Mouse (Mus musculus): ENCODE measurements around the gene Ninj1. TPM values are rescaled to one million over a fixed set of nuclear protein-coding genes. Genes with fewer than 3 reads are reported as not detected.

Gene Ninj1
- polyA plus RNA-seq, 1 experiment from 2014 or later = 17.5 TPM

DNA sequence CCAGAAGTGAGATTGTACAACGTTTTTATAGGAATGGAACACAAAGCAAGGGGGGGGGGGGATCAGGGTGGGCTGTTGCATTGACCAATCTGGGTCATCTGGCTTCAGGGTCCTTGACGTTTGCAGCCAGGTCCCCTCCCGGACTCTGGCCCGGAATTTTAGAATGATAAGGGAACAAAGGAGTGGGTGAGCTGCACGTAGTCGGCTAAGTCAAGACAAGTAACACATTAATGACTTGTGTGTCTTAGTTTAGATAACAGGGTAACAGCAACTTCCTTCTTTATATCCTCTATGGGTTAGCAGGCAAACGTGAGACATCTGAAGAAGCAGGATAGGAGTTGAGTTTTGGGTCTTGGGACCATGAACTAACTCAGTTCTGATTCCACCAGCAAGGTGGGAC lies 23.6 kb upstream of the Ninj1 start:
- H3K9me3 ChIP-seq (ENCODE audit: control insufficient read depth, low read length) = no peaks in the 10 kb centered on the region
- H3K4me1 ChIP-seq (ENCODE audit: control insufficient read depth, insufficient read depth, low read length) = no peaks in the 10 kb centered on the region
- ATAC-seq (ENCODE audit: low FRiP score) (no peak), DNase-seq (ENCODE audit: low spot score, missing footprints) (no peak)
- H3K9ac ChIP-seq (ENCODE audit: low read length) = no peak overlapping the region
- H3K4me2 ChIP-seq = no peak overlapping the region
- H3K27ac ChIP-seq (ENCODE audit: low read depth, low read length) = no peak overlapping the region
- H3K27me3 ChIP-seq (ENCODE audit: control insufficient read depth, insufficient read depth, low read length) = no peaks in the 10 kb centered on the region
- H3K4me3 ChIP-seq (ENCODE audit: low read depth, low read length) = no peak overlapping the region
- no peaks in the 10 kb centered on the region for H3K36me3 ChIP-seq (ENCODE audit: control insufficient read depth, insufficient read depth, low read length)
- 85% methylated on average over 7 of the region's 7 CpGs for WGBS

DNA sequence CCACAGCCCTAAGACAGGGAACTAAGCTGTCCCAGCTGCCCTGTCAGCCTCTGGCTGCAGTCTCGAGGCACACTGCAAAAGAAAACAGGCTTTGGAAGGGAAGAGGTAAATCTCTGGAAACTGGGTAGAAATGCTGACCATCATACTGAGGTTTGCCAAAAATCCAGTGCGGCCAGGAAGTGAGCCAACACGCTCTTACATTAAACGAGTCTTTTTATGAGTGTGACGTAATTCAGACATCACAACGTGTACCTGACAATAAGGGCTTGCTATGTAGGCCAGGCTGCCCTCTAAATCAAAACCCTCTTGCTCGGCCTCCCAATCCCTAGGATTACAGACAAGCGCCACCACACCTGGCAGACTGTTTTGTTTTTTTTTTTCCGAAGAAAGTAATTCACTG lies 20.2 kb upstream of the Ninj1 start:
- H3K36me3 ChIP-seq (ENCODE audit: control insufficient read depth, insufficient read depth, low read length) = no peaks in the 10 kb centered on the region
- DNase-seq (ENCODE audit: low spot score, missing footprints) (no peak), ATAC-seq (ENCODE audit: low FRiP score) (no peak)
- no peak overlapping the region for H3K4me3 ChIP-seq (ENCODE audit: low read depth, low read length)
- H3K27me3 ChIP-seq (ENCODE audit: control insufficient read depth, insufficient read depth, low read length) = no peaks in the 10 kb centered on the region
- H3K9me3 ChIP-seq (ENCODE audit: control insufficient read depth, low read length) = no peaks in the 10 kb centered on the region
- H3K27ac ChIP-seq (ENCODE audit: low read depth, low read length) = no peak overlapping the region
- no peak overlapping the region for H3K9ac ChIP-seq (ENCODE audit: low read length)
- WGBS = 88% methylated on average over 9 of the region's 9 CpGs
- H3K4me1 ChIP-seq (ENCODE audit: control insufficient read depth, insufficient read depth, low read length) = no peaks in the 10 kb centered on the region
- H3K4me2 ChIP-seq = no peak overlapping the region

DNA sequence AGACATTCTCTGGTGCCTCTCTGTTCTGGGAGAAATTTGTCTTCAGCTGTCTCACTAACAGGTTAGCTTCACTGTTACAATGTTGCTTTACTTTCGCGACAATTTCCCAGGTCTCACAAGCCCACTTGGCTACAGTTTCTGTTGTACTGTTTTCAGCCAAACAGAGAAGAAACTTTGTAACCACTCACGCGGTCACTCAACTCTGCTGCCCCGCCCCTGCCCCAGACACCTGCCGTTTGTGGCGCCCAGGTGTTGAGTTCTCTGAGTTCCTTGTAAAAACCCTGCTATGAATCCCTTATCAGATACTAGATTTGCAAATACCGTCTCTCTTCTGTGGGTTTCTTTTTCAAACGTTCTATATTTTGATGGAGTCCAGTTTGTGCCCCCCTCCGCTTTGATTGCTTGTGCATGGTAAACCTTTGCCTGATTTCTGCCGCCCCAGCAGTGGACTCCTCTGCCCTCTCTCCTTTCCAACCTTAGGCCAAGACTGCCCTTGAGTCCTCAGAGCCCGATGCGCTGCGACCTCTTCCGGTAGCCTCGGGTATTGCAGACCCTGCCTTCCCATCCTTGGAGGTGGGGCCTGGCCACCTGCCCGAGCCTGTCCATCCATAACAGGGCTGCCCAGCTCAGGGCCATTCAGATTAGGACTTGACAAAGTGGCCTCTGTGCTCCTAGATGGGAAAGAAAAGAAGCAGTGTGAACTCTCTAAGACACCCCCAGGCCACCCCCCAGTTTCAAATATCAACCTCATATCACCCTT lies 17.7 kb upstream of the Ninj1 start:
- no peak overlapping the region for H3K9ac ChIP-seq (ENCODE audit: low read length)
- H3K9me3 ChIP-seq (ENCODE audit: control insufficient read depth, low read length) = no peaks in the 10 kb centered on the region
- H3K4me1 ChIP-seq (ENCODE audit: control insufficient read depth, insufficient read depth, low read length) = no peaks in the 10 kb centered on the region
- no peaks in the 10 kb centered on the region for H3K36me3 ChIP-seq (ENCODE audit: control insufficient read depth, insufficient read depth, low read length)
- no peak overlapping the region for H3K4me3 ChIP-seq (ENCODE audit: low read depth, low read length)
- DNase-seq (ENCODE audit: low spot score, missing footprints) (peak; percentile 99), ATAC-seq (ENCODE audit: low FRiP score) (peak; percentile 62)
- no peak overlapping the region for H3K27ac ChIP-seq (ENCODE audit: low read depth, low read length)
- H3K27me3 ChIP-seq (ENCODE audit: control insufficient read depth, insufficient read depth, low read length) = 0 out of 2 replicates have a peak, but pooled peaks cover 2% of the 10 kb centered on the region
- 18% methylated on average over 17 of the region's 17 CpGs for WGBS
- H3K4me2 ChIP-seq = no peak overlapping the region

- no peak for ATAC-seq (ENCODE audit: low FRiP score)
- Histone ChIP-seq H3K27me3 (ENCODE audit: control insufficient read depth, insufficient read depth, low read length) (0 out of 2 replicates have a peak, but pooled peaks cover 2% of the 10 kb centered on the region), H3K4me1 (ENCODE audit: control insufficient read depth, insufficient read depth, low read length) (no peaks in the 10 kb centered on the region), H3K9me3 (ENCODE audit: control insufficient read depth, low read length) (no peaks in the 10 kb centered on the region), H3K4me3 (ENCODE audit: low read depth, low read length) (no peak overlapping the region), H3K9ac (ENCODE audit: low read length) (no peak overlapping the region), H3K36me3 (ENCODE audit: control insufficient read depth, insufficient read depth, low read length) (no peaks in the 10 kb centered on the region), H3K27ac (ENCODE audit: low read depth, low read length) (no peak overlapping the region), H3K4me2 (no peak overlapping the region)
- DNase-seq (ENCODE audit: low spot score, missing footprints) = no peak
- WGBS = 94% methylated on average over 11 of the region's 11 CpGs
These were observed 16.7 kb upstream of the Ninj1 start for GRCm38 (mm10) chr13:49170623-49171022.

DNA sequence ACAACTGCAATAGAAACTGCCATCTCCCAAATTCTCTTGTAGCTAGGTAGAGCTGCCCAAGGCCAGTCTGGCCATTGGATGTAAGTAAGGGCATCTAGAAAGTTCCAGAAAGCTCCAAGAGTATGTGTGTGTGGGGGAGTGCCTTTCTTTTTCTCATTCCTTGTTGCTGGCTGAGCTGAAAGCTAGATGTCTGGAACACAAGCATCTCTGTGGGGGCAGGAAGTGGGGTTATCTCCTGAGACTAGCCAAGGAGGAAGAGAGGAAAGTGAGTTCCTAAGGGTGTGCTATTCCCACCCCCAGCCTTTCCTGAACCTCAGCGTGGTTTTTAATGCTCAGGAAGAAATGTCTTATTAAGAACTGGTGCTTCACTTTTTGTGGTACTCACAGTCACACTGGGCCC lies 15.6 kb upstream of the Ninj1 start:
- ATAC-seq (ENCODE audit: low FRiP score) = no peak
- H3K9me3 ChIP-seq (ENCODE audit: control insufficient read depth, low read length) = no peaks in the 10 kb centered on the region
- no peak overlapping the region for H3K9ac ChIP-seq (ENCODE audit: low read length)
- no peak overlapping the region for H3K4me2 ChIP-seq
- H3K4me3 ChIP-seq (ENCODE audit: low read depth, low read length) = no peak overlapping the region
- no peak overlapping the region for H3K27ac ChIP-seq (ENCODE audit: low read depth, low read length)
- H3K36me3 ChIP-seq (ENCODE audit: control insufficient read depth, insufficient read depth, low read length) = no peaks in the 10 kb centered on the region
- H3K27me3 ChIP-seq (ENCODE audit: control insufficient read depth, insufficient read depth, low read length) = 0 out of 2 replicates have a peak, but pooled peaks cover 2% of the 10 kb centered on the region
- 79% methylated on average over 1 of the region's 1 CpGs for WGBS
- no peaks in the 10 kb centered on the region for H3K4me1 ChIP-seq (ENCODE audit: control insufficient read depth, insufficient read depth, low read length)
- DNase-seq (ENCODE audit: low spot score, missing footprints) = no peak

DNA sequence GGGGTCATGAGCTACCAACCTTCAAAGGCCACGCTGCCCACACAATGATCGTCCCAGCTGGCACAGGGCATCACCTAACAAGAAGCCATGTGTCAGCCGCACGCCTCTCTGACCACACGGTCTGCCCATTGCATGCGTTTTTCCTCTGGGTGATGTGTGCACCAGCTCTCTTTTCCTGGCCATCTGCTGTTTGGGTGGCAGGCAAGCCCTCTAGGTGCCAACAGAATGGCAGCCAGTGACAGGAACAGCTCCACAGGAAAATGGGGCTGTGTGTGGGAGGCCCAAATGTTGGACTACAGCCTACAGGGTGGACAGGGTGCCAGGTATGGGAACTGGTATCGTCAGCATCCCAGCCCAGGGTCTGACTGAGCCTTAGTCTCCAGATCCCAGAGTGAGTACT lies 14.9 kb upstream of the Ninj1 start:
- DNase-seq (ENCODE audit: low spot score, missing footprints) = no peak
- H3K9ac ChIP-seq (ENCODE audit: low read length) = no peak overlapping the region

DNA sequence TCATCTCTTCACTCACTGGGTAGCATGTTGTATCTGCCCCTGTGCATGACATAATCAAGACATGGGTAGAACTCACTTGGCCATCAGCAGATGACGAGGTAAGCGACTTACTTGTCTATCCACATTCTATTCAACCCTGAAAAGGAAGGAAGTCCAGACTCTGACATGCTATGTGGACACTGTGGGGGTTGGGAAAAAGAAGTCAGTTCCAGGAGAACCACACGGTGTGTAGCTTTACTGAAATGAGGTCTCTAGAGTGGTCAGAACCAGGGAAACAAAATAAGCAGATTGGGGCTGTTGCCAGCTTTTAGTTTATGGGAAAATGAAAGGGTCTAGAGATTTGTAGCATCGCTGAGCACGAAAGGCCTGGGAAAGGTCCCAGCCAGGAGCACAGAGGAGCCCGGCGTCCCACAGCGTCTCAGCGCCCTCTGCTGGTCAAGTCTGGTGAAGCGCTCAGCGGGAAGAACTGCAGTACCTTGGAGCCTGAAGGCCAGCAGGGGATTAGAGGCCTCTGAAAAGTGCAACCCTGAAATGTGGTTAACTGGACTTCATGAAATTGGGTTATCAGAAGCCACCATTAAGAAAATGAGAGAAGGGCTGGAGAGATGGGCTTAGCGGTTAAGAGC lies 14.2 kb upstream of the Ninj1 start:
- 7% methylated on average over 12 of the region's 12 CpGs for WGBS
- ATAC-seq (ENCODE audit: low FRiP score) = peak; percentile 81; the same call in 1 of the 2 replicates
- Histone ChIP-seq H3K4me1 (ENCODE audit: control insufficient read depth, insufficient read depth, low read length) (no peaks in the 10 kb centered on the region), H3K9me3 (ENCODE audit: control insufficient read depth, low read length) (no peaks in the 10 kb centered on the region), H3K4me2 (no peak overlapping the region), H3K27ac (ENCODE audit: low read depth, low read length) (no peak overlapping the region), H3K9ac (ENCODE audit: low read length) (no peak overlapping the region), H3K4me3 (ENCODE audit: low read depth, low read length) (no peak overlapping the region), H3K27me3 (ENCODE audit: control insufficient read depth, insufficient read depth, low read length) (0 out of 2 replicates have a peak, but pooled peaks cover 2% of the 10 kb centered on the region), H3K36me3 (ENCODE audit: control insufficient read depth, insufficient read depth, low read length) (no peaks in the 10 kb centered on the region)
- peak; percentile 100 for DNase-seq (ENCODE audit: low spot score, missing footprints)

More for the DNA sequence above, 14.9 kb upstream of the Ninj1 start:
- H3K27ac ChIP-seq (ENCODE audit: low read depth, low read length) = no peak overlapping the region
- no peaks in the 10 kb centered on the region for H3K9me3 ChIP-seq (ENCODE audit: control insufficient read depth, low read length)
- H3K4me3 ChIP-seq (ENCODE audit: low read depth, low read length) = no peak overlapping the region
- no peak; the same call in 1 of the 2 replicates for ATAC-seq (ENCODE audit: low FRiP score)
- H3K4me2 ChIP-seq = no peak overlapping the region
- H3K27me3 ChIP-seq (ENCODE audit: control insufficient read depth, insufficient read depth, low read length) = 0 out of 2 replicates have a peak, but pooled peaks cover 2% of the 10 kb centered on the region
- no peaks in the 10 kb centered on the region for H3K4me1 ChIP-seq (ENCODE audit: control insufficient read depth, insufficient read depth, low read length)
- no peaks in the 10 kb centered on the region for H3K36me3 ChIP-seq (ENCODE audit: control insufficient read depth, insufficient read depth, low read length)
- WGBS = 90% methylated on average over 7 of the region's 7 CpGs

GRCm38 (mm10) chr13:49175509-49175908 lies 11.8 kb upstream of the Ninj1 start:
- no peak overlapping the region for H3K9ac ChIP-seq (ENCODE audit: low read length)
- no peak overlapping the region for H3K27ac ChIP-seq (ENCODE audit: low read depth, low read length)
- ATAC-seq (ENCODE audit: low FRiP score) (no peak), DNase-seq (ENCODE audit: low spot score, missing footprints) (peak; percentile 56)
- H3K9me3 ChIP-seq (ENCODE audit: control insufficient read depth, low read length) = no peaks in the 10 kb centered on the region
- H3K4me2 ChIP-seq = no peak overlapping the region
- H3K36me3 ChIP-seq (ENCODE audit: control insufficient read depth, insufficient read depth, low read length) = no peaks in the 10 kb centered on the region
- H3K27me3 ChIP-seq (ENCODE audit: control insufficient read depth, insufficient read depth, low read length) = 0 out of 2 replicates have a peak, but pooled peaks cover 2% of the 10 kb centered on the region
- 86% methylated on average over 10 of the region's 10 CpGs for WGBS
- H3K4me1 ChIP-seq (ENCODE audit: control insufficient read depth, insufficient read depth, low read length) = no peaks in the 10 kb centered on the region
- no peak overlapping the region for H3K4me3 ChIP-seq (ENCODE audit: low read depth, low read length)

GRCm38 (mm10) chr13:49178839-49179585 lies 8.3 kb upstream of the Ninj1 start:
- WGBS = 86% methylated on average over 19 of the region's 19 CpGs
- no peaks in the 10 kb centered on the region for H3K4me1 ChIP-seq (ENCODE audit: control insufficient read depth, insufficient read depth, low read length)
- ATAC-seq (ENCODE audit: low FRiP score) = no peak
- no peak for DNase-seq (ENCODE audit: low spot score, missing footprints)
- no peak overlapping the region for H3K9ac ChIP-seq (ENCODE audit: low read length)
- no peaks in the 10 kb centered on the region for H3K27me3 ChIP-seq (ENCODE audit: control insufficient read depth, insufficient read depth, low read length)
- no peak overlapping the region for H3K27ac ChIP-seq (ENCODE audit: low read depth, low read length)
- no peaks in the 10 kb centered on the region for H3K36me3 ChIP-seq (ENCODE audit: control insufficient read depth, insufficient read depth, low read length)
- no peak overlapping the region for H3K4me2 ChIP-seq
- no peak overlapping the region for H3K4me3 ChIP-seq (ENCODE audit: low read depth, low read length)
- no peaks in the 10 kb centered on the region for H3K9me3 ChIP-seq (ENCODE audit: control insufficient read depth, low read length)

All from midbrain, embryonic 11.5 days (tissue).